Mouse (Mus musculus) brain, embryonic 18.5 days (tissue): ENCODE data around the gene Lenep.

Experiments
- DNase-seq: peaks from one replicate; pipeline ENCODE4 v3.0.0-alpha.2; 2012; ENCODE audit warnings: low read depth, low spot score

Gene Lenep

GRCm38 (mm10) chr3:89419981-89420380 is 17.4 kb upstream of the Lenep start:
- no peak for DNase-seq

- DNase-seq, result no peak
Observed at GRCm38 (mm10) chr3:89419571-89419970, 17.0 kb upstream of the Lenep start.

- DNase-seq, result no peak
Observed at GRCm38 (mm10) chr3:89418861-89419250, 16.3 kb upstream of the Lenep start.

GRCm38 (mm10) chr3:89418170-89418860 is 15.7 kb upstream of the Lenep start, which contains the start of the genes Cks1b and Shc1:
Cks1b (minus strand) TSS chr3:89418383.
Shc1 (plus strand) TSS chr3:89418443.
- peak; percentile 98 for DNase-seq

- DNase-seq, result no peak
Observed at GRCm38 (mm10) chr3:89417840-89418169, 15.2 kb upstream of the Lenep start.

GRCm38 (mm10) chr3:89417131-89417530 is 14.5 kb upstream of the Lenep start:
- no peak for DNase-seq

GRCm38 (mm10) chr3:89416158-89416557 is 13.6 kb upstream of the Lenep start:
- no peak for DNase-seq

- DNase-seq, result peak; percentile 99
Observed at GRCm38 (mm10) chr3:89411490-89412393, 9.1 kb upstream of the Lenep start, which contains the start of gene Flad1. Flad1 (minus strand) TSS chr3:89411870.

GRCm38 (mm10) chr3:89410864-89411263 is 8.3 kb upstream of the Lenep start:
- no peak for DNase-seq

GRCm38 (mm10) chr3:89409701-89410100 is 7.1 kb upstream of the Lenep start:
- DNase-seq, result no peak

- DNase-seq, result no peak
Observed at GRCm38 (mm10) chr3:89408448-89408847, 5.9 kb upstream of the Lenep start.

GRCm38 (mm10) chr3:89406887-89407286 is 4.3 kb upstream of the Lenep start:
- DNase-seq, result no peak

GRCm38 (mm10) chr3:89401329-89401728 is 1.3 kb downstream of the Lenep start:
- no peak for DNase-seq

GRCm38 (mm10) chr3:89396654-89397005 is 6.0 kb downstream of the Lenep start:
- no peak for DNase-seq

- no peak for DNase-seq
Observed at GRCm38 (mm10) chr3:89395806-89396653, 6.6 kb downstream of the Lenep start.

- no peak for DNase-seq
Observed at GRCm38 (mm10) chr3:89395419-89395805, 7.2 kb downstream of the Lenep start.

- no peak for DNase-seq
Observed at GRCm38 (mm10) chr3:89394894-89395256, 7.7 kb downstream of the Lenep start.

GRCm38 (mm10) chr3:89394006-89394893 is 8.3 kb downstream of the Lenep start, which contains the start of gene Zbtb7b:
Zbtb7b (minus strand) TSS chr3:89394776.
- DNase-seq, result no peak

- DNase-seq, result peak; percentile 79
Observed at GRCm38 (mm10) chr3:89393605-89394004, 9.0 kb downstream of the Lenep start.

- no peak for DNase-seq
Observed at GRCm38 (mm10) chr3:89392871-89393311, 9.7 kb downstream of the Lenep start.
